Mouse (Mus musculus): ENCODE results near the gene Cetn3. TPM values are rescaled to one million over a fixed set of nuclear protein-coding genes. Genes with fewer than 3 reads are reported as not detected.
A peak's percentile ranks its signal among the peaks of the same experiment; 100 is the strongest.

Cetn3 gene
- total RNA-seq, 2 experiments from 2014 or later = 110 to 118 TPM

GRCm38 (mm10) chr13:81767038-81767659 is 15.7 kb upstream of the Cetn3 start:
- intact Hi-C loops (cut with DNase I) = loop anchor here (5.0 kb wide), 1 partner anchor 1890 kb away; no protein-coding TSS in a partner anchor
- no peak overlapping the region for H3K27ac ChIP-seq
- peak; percentile 94 for TF ChIP-seq CTCF (IDR thresholded peaks at IDR 0.05)

GRCm38 (mm10) chr13:81776217-81776616 is 6.7 kb upstream of the Cetn3 start:
- no peak for TF ChIP-seq CTCF (IDR thresholded peaks at IDR 0.05)
- intact Hi-C loops (cut with DNase I) = no loop called here
- DNase-seq (ENCODE audit: extremely low spot score in 1 of 2, low spot score in 2 of 2) = no peak
- Histone ChIP-seq H3K4me3 (no peak overlapping the region), H3K27ac (no peak overlapping the region)

More at GRCm38 (mm10) chr13:81767038-81767659, 15.7 kb upstream of the Cetn3 start:
- no peak overlapping the region for H3K4me3 ChIP-seq
- DNase-seq (ENCODE audit: extremely low spot score in 1 of 2, low spot score in 2 of 2) = peak; percentile 81 to 94

GRCm38 (mm10) chr13:81782475-81782874 is 402 bp upstream of the Cetn3 start:
- intact Hi-C loops (cut with DNase I) = loop anchor here (2.0 to 10.0 kb wide), 6 partner anchors 162 to 1935 kb away; no protein-coding TSS in a partner anchor
- TF ChIP-seq CTCF (IDR thresholded peaks at IDR 0.05) = no peak
- DNase-seq (ENCODE audit: extremely low spot score in 1 of 2, low spot score in 2 of 2) = no peak
- peak overlapping the region; percentile 74 for H3K4me3 ChIP-seq
- peak overlapping the region; percentile 94 for H3K27ac ChIP-seq

- DNase-seq (ENCODE audit: extremely low spot score in 1 of 2, low spot score in 2 of 2) = peak; percentile 96 to 97
- TF ChIP-seq CTCF (IDR thresholded peaks at IDR 0.05) = no peak
- Histone ChIP-seq H3K4me3 (peak overlapping the region; percentile 74), H3K27ac (peak overlapping the region; percentile 94)
- intact Hi-C loops (cut with DNase I) = loop anchor here (2.0 to 10.0 kb wide), 6 partner anchors 161 to 1934 kb away; no protein-coding TSS in a partner anchor
These were observed 797 bp downstream of the Cetn3 start for GRCm38 (mm10) chr13:81783405-81784342.

GRCm38 (mm10) chr13:81785766-81786480 is 3.0 kb downstream of the Cetn3 start:
- H3K27ac ChIP-seq = peak overlapping the region; percentile 94
- DNase-seq (ENCODE audit: extremely low spot score in 1 of 2, low spot score in 2 of 2) = peak in 1 of 2 experiments; percentile 36
- no peak for TF ChIP-seq CTCF (IDR thresholded peaks at IDR 0.05)
- intact Hi-C loops (cut with DNase I) = loop anchor here (5.0 to 10.0 kb wide), 5 partner anchors 159 to 1871 kb away; no protein-coding TSS in a partner anchor
- peak overlapping the region; percentile 34 for H3K4me3 ChIP-seq

- H3K27ac ChIP-seq = no peak overlapping the region
- DNase-seq (ENCODE audit: extremely low spot score in 1 of 2, low spot score in 2 of 2) = no peak
- H3K4me3 ChIP-seq = no peak overlapping the region
- no peak for TF ChIP-seq CTCF (IDR thresholded peaks at IDR 0.05)
- intact Hi-C loops (cut with DNase I) = no loop called here
These were observed 7.3 kb downstream of the Cetn3 start for GRCm38 (mm10) chr13:81790160-81790559.

GRCm38 (mm10) chr13:81791861-81792260 is 9.0 kb downstream of the Cetn3 start:
- intact Hi-C loops (cut with DNase I) = no loop called here
- no peak for TF ChIP-seq CTCF (IDR thresholded peaks at IDR 0.05)
- Histone ChIP-seq H3K27ac (no peak overlapping the region), H3K4me3 (no peak overlapping the region)
- no peak for DNase-seq (ENCODE audit: extremely low spot score in 1 of 2, low spot score in 2 of 2)

GRCm38 (mm10) chr13:81793850-81794249 is 11.0 kb downstream of the Cetn3 start:
- no peak overlapping the region for H3K4me3 ChIP-seq
- no peak for TF ChIP-seq CTCF (IDR thresholded peaks at IDR 0.05)
- intact Hi-C loops (cut with DNase I) = no loop called here
- DNase-seq (ENCODE audit: extremely low spot score in 1 of 2, low spot score in 2 of 2) = no peak
- no peak overlapping the region for H3K27ac ChIP-seq

- no peak for DNase-seq (ENCODE audit: extremely low spot score in 1 of 2, low spot score in 2 of 2)
- Histone ChIP-seq H3K27ac (no peak overlapping the region), H3K4me3 (no peak overlapping the region)
- peak; percentile 59 for TF ChIP-seq CTCF (IDR thresholded peaks at IDR 0.05)
- intact Hi-C loops (cut with DNase I) = loop anchor here (2.0 kb wide), 1 partner anchor 138 kb away; no protein-coding TSS in a partner anchor
These were observed 18.2 kb downstream of the Cetn3 start for GRCm38 (mm10) chr13:81801121-81801520.

- intact Hi-C loops (cut with DNase I) = no loop called here
- no peak for TF ChIP-seq CTCF (IDR thresholded peaks at IDR 0.05)
- DNase-seq (ENCODE audit: extremely low spot score in 1 of 2, low spot score in 2 of 2) = no peak
- Histone ChIP-seq H3K27ac (no peak overlapping the region), H3K4me3 (no peak overlapping the region)
These were observed 20.8 kb downstream of the Cetn3 start for GRCm38 (mm10) chr13:81803713-81804112.

GRCm38 (mm10) chr13:81822750-81823149 is 39.9 kb downstream of the Cetn3 start:
- no peak overlapping the region for H3K27ac ChIP-seq
- intact Hi-C loops (cut with DNase I) = loop anchor here (10.0 kb wide), 1 partner anchor 492 kb away; no protein-coding TSS in a partner anchor
- DNase-seq (ENCODE audit: extremely low spot score in 1 of 2, low spot score in 2 of 2) = no peak
- H3K4me3 ChIP-seq = no peak overlapping the region
- peak; percentile 33 for TF ChIP-seq CTCF (IDR thresholded peaks at IDR 0.05)
